Mouse (Mus musculus): ENCODE data around the gene Mctp1.

DNA sequence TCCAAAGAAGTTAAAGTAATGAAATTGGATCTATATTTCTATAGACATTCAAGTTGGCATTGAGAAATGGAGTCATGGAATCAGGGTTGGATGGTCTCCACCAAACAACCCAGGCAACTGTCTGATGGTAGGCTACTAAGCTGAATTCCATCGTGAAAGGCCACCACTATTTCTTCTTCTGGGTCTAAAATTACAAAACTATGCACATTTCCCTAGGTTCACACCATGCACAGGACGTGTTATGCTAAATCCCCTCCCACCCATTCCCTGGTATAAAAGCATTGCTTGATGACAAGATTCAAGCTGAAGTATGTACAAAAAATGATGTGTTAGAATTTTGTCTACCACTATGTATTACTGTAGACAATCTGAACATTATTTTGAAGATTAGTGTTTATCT lies 634.5 kb downstream of the Mctp1 start:
- TF ChIP-seq CTCF (IDR thresholded peaks at IDR 0.05; ENCODE audit: control insufficient read depth, insufficient read depth, insufficient replicate concordance, low read depth, low read length) (no peak), POLR2A (IDR thresholded peaks at IDR 0.05; ENCODE audit: control insufficient read depth, low read depth, low read length) (no peak)
